Mouse (Mus musculus) thymus, adult 2 months (tissue): ENCODE measurements around the gene Naa50. TPM values are rescaled to one million over a fixed set of nuclear protein-coding genes. Genes with fewer than 3 reads are reported as not detected.

Source experiments
- DNase-seq: peaks from one replicate; pipeline ENCODE4 v3.0.0; 2021
- H3K27ac ChIP-seq: fragments of 200-500 bp; 2 replicates; pipeline ENCODE4 v1.5.1; 2012; ENCODE audit warnings: low read length, control low read depth; ENCODE audit not compliant: control insufficient read depth, insufficient read depth
- H3K27me3 ChIP-seq: fragments of 200-500 bp; 2 replicates; pipeline ENCODE4 v1.6.1; 2012; ENCODE audit warnings: mild to moderate bottlenecking, low read length, moderate library complexity, mixed read lengths; ENCODE audit not compliant: control insufficient read depth, insufficient read depth
- H3K36me3 ChIP-seq: fragments of 200-500 bp; 2 replicates; pipeline ENCODE4 v1.6.1; 2012; ENCODE audit warnings: mild to moderate bottlenecking, low read length, moderate library complexity; ENCODE audit not compliant: control insufficient read depth, insufficient read depth
- H3K4me1 ChIP-seq: fragments of 200-500 bp; replicated peaks from 2 replicates; pipeline ENCODE4 v1.6.1; 2012; ENCODE audit warnings: low read length; ENCODE audit not compliant: control insufficient read depth, insufficient read depth
- H3K4me3 ChIP-seq: fragments of 200-500 bp; 2 replicates; pipeline ENCODE4 v1.5.1; 2012; ENCODE audit warnings: mild to moderate bottlenecking, low read length, control low read depth, moderate library complexity; ENCODE audit not compliant: control insufficient read depth, insufficient read depth
- CTCF ChIP-seq: fragments of 200-500 bp; IDR thresholded peaks from 2 replicates; pipeline ENCODE4 v1.5.1; 2012; ENCODE audit warnings: mild to moderate bottlenecking, control low read depth, low read length, moderate library complexity, borderline replicate concordance; ENCODE audit not compliant: control insufficient read depth, poor library complexity, insufficient read depth; ENCODE audit errors: extremely low read depth
- POLR2A ChIP-seq: fragments of 200-500 bp; IDR thresholded peaks from 2 replicates; pipeline ENCODE4 v1.6.1; 2012; ENCODE audit warnings: mild to moderate bottlenecking, low read length, control low read depth, moderate library complexity; ENCODE audit not compliant: control insufficient read depth, poor library complexity, insufficient read depth; ENCODE audit errors: extremely low read depth
- WGBS: fragments of 180-500 bp; shearing (Covaris S2); methylation state at CpG from one replicate; pipeline ENCODE4 v1.1.7; 2018; 5-methylcytosine and 5-hydroxymethylcytosine counted together
- polyA plus RNA-seq: library from polyadenylated mRNA; depleted of rRNA; stranded (reverse); fragments of >200 nt; gene quantifications from 2 replicates; pipeline ENCODE4 v1.2.3, GENCODE M21; 2012

Gene Naa50
- polyA plus RNA-seq, 1 experiment: 8.7 TPM

DNA sequence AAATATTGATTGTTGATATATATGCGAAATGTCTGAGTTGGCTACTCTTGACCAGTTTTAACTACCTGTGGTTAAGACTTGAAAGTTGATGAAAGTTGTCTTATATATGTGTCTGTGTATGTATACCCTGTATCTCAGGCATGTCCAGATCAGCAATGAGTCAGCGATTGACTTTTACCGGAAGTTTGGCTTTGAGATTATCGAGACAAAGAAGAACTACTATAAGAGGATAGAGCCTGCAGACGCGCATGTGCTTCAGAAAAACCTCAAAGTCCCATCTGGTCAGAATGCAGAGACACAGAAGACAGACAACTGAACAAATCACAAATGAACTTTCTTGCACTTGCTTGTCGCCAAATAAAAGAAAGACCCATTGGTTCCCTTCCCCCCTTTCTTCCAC lies 19.7 kb downstream of the Naa50 start:
- H3K4me3 ChIP-seq: no peak overlapping the region
- no peak overlapping the region for H3K27ac ChIP-seq
- no peaks in the 10 kb centered on the region for H3K27me3 ChIP-seq
- H3K4me1 ChIP-seq: no peaks in the 10 kb centered on the region
- WGBS: 84% methylated on average over 7 of the region's 7 CpGs
- DNase-seq: no peak
- no peak for TF ChIP-seq POLR2A
- no peak for TF ChIP-seq CTCF
- H3K36me3 ChIP-seq: peaks cover 8% of the 10 kb centered on the region

GRCm38 (mm10) chr16:44163831-44164230 lies 24.2 kb downstream of the Naa50 start:
- Histone ChIP-seq H3K36me3 (peaks cover 7% of the 10 kb centered on the region), H3K27ac (no peak overlapping the region), H3K4me3 (no peak overlapping the region), H3K4me1 (no peaks in the 10 kb centered on the region), H3K27me3 (no peaks in the 10 kb centered on the region)
- no peak for DNase-seq
- whole genome bisulfite sequencing: 95% methylated on average over 2 of the region's 2 CpGs
- TF ChIP-seq CTCF (no peak), POLR2A (no peak)

DNA sequence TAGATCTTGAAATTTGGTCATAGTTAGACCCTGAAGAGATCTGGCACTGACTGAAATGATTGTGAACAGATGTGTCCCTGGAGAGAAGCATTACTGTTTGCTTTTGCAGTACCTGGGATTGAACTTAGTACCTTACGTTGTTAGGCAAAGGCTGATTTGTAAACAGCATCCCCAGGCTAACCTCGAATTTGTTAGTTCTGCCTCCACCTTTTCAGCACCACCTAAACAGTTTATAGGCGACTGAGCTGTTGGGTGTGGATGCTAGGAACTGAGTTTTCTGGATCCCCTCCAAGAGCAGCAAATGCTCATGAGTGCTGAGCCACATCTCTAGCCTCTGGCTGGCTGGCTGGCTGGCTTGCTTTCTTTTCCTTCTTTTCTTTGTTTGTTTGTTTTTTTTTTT lies 25.6 kb downstream of the Naa50 start:
- no peak overlapping the region for H3K4me3 ChIP-seq
- no peak overlapping the region for H3K27ac ChIP-seq
- H3K27me3 ChIP-seq: no peaks in the 10 kb centered on the region
- no peaks in the 10 kb centered on the region for H3K4me1 ChIP-seq
- DNase-seq: no peak
- TF ChIP-seq CTCF: no peak
- TF ChIP-seq POLR2A: no peak
- H3K36me3 ChIP-seq: no peaks in the 10 kb centered on the region
- WGBS: 84% methylated on average over 3 of the region's 3 CpGs

DNA sequence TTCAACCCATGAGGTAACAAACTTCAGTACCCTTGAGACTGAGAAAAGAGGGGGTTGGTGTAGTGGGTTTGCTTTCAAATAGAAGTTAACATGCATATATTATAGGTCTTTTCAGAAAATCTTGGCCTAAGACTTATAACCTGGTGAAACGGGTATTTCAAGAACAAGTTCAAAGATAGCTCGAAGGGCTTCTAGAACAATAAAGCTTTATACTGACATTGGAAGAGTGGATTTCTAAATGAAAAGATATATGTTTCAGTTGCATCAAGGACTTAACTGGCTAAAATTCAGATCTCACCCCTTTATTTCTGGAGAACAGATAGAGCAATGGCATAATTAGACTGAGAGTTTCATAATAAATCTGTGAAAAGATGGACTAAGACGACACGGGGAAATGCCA lies 29.4 kb downstream of the Naa50 start:
- 95% methylated on average over 4 of the region's 4 CpGs for WGBS
- no peak for DNase-seq
- no peak overlapping the region for H3K4me3 ChIP-seq
- no peak for TF ChIP-seq POLR2A
- no peak for TF ChIP-seq CTCF
- H3K27me3 ChIP-seq: no peaks in the 10 kb centered on the region
- peaks cover 2% of the 10 kb centered on the region for H3K4me1 ChIP-seq
- H3K36me3 ChIP-seq: no peaks in the 10 kb centered on the region
- H3K27ac ChIP-seq: no peak overlapping the region

DNA sequence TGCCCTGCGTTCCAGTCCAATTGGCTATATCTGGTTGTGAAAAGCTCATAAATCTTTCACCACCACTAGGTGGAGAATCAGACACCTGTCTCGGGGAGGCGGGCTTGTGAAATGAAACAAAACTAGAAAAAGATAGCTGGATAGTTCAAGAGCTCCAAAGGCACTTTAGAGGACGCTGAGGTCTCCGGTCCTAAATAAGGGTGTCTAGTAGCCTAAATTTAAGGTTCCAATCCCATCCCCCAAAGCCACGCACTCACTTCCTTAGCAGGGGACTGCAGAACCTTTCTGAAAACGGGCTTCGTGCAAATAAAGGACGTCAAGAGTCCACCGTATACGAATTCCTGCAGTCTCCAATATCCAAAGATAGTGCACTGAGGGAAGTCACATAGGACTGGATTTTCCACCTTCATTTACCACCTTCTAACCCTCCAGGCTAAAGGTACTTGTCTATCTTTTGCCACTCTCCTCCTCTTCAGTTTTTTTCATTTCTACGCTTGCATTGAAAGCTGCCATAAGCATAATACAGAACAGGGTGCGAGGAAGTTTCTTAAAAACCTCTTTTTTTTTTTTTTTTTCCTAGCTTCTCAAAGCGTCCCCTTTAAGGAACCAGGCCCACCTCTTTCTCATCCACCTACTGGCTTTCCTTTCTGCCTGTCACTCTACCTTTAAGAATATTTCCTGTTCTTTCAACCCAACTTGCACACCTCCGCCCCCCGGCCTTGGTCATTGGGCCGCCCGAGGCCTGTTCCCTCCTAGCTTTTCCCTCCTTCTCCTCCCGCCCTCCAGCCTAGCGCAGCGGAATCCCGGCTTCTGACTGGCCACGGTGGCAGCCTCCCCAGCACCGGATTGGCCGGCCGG lies 32.9 kb downstream of the Naa50 start:
- Histone ChIP-seq H3K27ac (peak overlapping the region; percentile 73), H3K27me3 (no peaks in the 10 kb centered on the region), H3K4me1 (peaks cover 5% of the 10 kb centered on the region), H3K36me3 (no peaks in the 10 kb centered on the region), H3K4me3 (peak overlapping the region; percentile 48)
- DNase-seq: peak; percentile 98
- TF ChIP-seq POLR2A: 0 out of 2 replicates have a peak, but pooled peaks have one; percentile 52
- TF ChIP-seq CTCF: 0 out of 2 replicates have a peak, but pooled peaks have one; percentile 32
- WGBS: under 1% methylated on average over 26 of the region's 26 CpGs

- no peaks in the 10 kb centered on the region for H3K27me3 ChIP-seq
- TF ChIP-seq CTCF (0 out of 2 replicates have a peak, but pooled peaks have one; percentile 32), POLR2A (peak; percentile 13; the same call in 1 of the 2 replicates)
- H3K4me1 ChIP-seq: peaks cover 5% of the 10 kb centered on the region
- H3K36me3 ChIP-seq: no peaks in the 10 kb centered on the region
- peak within 1 kb of the TSS; percentile 73 for H3K27ac ChIP-seq
- peak; percentile 76 for DNase-seq
- under 1% methylated on average over 66 of the region's 77 CpGs for WGBS
- peak within 1 kb of the TSS; percentile 56 for H3K4me3 ChIP-seq
Measured at GRCm38 (mm10) chr16:44173155-44173941, 33.7 kb downstream of the Naa50 start, which contains the start of gene Usf3. Gene Usf3, plus strand, starts transcription at chr16:44173246.
